Mouse (Mus musculus) gastrocnemius, adult 18-20 months (tissue): ENCODE data around the gene Piwil4. TPM values are rescaled to one million over a fixed set of nuclear protein-coding genes. Genes with fewer than 3 reads are reported as not detected.
"Not testable (repeated sequence)": the region's sequence is repeated elsewhere in the genome, so short reads cannot be mapped to it uniquely, and the experiment has no call there.

Experiments
- DNase-seq: peaks from one replicate; pipeline ENCODE4 v3.0.0; 2021; ENCODE audit warnings: low spot score
- total RNA-seq, 2 experiments: library from RNA; stranded (reverse); gene quantifications; 2 replicates each; pipeline ENCODE4 v1.2.3; 2021

Piwil4 gene
- total RNA-seq, 2 experiments from 2014 or later = not detected

- no peak for DNase-seq
These were observed 14.5 kb downstream of the Piwil4 start for GRCm38 (mm10) chr9:14726005-14726404.

GRCm38 (mm10) chr9:14724755-14725420 is 15.6 kb downstream of the Piwil4 start:
- no peak for DNase-seq

GRCm38 (mm10) chr9:14721610-14722009 is 18.9 kb downstream of the Piwil4 start:
- no peak for DNase-seq

GRCm38 (mm10) chr9:14720384-14720783 is 20.1 kb downstream of the Piwil4 start:
- DNase-seq = no peak

- DNase-seq = no peak
These were observed 22.2 kb downstream of the Piwil4 start for GRCm38 (mm10) chr9:14718332-14718691.

- peak; percentile 30 for DNase-seq
These were observed 22.7 kb downstream of the Piwil4 start for GRCm38 (mm10) chr9:14717689-14718331.

- no peak for DNase-seq
These were observed 25.3 kb downstream of the Piwil4 start for GRCm38 (mm10) chr9:14715258-14715657.

- no peak for DNase-seq
These were observed 29.6 kb downstream of the Piwil4 start for GRCm38 (mm10) chr9:14710910-14711309.

GRCm38 (mm10) chr9:14705321-14706162 is 35.0 kb downstream of the Piwil4 start:
- DNase-seq = no peak

GRCm38 (mm10) chr9:14700795-14701194 is 39.7 kb downstream of the Piwil4 start:
- DNase-seq = not testable (repeated sequence)

GRCm38 (mm10) chr9:14699288-14699640 is 41.3 kb downstream of the Piwil4 start:
- DNase-seq = no peak

GRCm38 (mm10) chr9:14698582-14699287 is 41.8 kb downstream of the Piwil4 start:
- DNase-seq = peak; percentile 93

GRCm38 (mm10) chr9:14697903-14698302 is 42.6 kb downstream of the Piwil4 start:
- DNase-seq = no peak

- no peak for DNase-seq
These were observed 51.0 kb downstream of the Piwil4 start for GRCm38 (mm10) chr9:14689376-14690108.

- DNase-seq = no peak
These were observed 56.2 kb downstream of the Piwil4 start for GRCm38 (mm10) chr9:14684363-14684762.

GRCm38 (mm10) chr9:14682741-14683140 is 57.8 kb downstream of the Piwil4 start:
- no peak for DNase-seq

GRCm38 (mm10) chr9:14680584-14680983 is 59.9 kb downstream of the Piwil4 start:
- no peak for DNase-seq

GRCm38 (mm10) chr9:14675707-14676691 is 64.5 kb downstream of the Piwil4 start:
- DNase-seq = no peak

GRCm38 (mm10) chr9:14674506-14674905 is 66.0 kb downstream of the Piwil4 start:
- no peak for DNase-seq

- DNase-seq = no peak
These were observed 67.4 kb downstream of the Piwil4 start for GRCm38 (mm10) chr9:14673109-14673508.
